Mouse (Mus musculus) heart, adult 9 months (tissue): Measurements from ENCODE around the gene Olfr1444.
A peak's percentile ranks its signal among the peaks of the same experiment; 100 is the strongest.

Source experiments
- DNase-seq, 2 experiments: peaks; one replicate each; pipeline ENCODE4 v3.0.0; 2022; ENCODE audit warnings: low spot score in 2 of 2

The Olfr1444 gene

DNA sequence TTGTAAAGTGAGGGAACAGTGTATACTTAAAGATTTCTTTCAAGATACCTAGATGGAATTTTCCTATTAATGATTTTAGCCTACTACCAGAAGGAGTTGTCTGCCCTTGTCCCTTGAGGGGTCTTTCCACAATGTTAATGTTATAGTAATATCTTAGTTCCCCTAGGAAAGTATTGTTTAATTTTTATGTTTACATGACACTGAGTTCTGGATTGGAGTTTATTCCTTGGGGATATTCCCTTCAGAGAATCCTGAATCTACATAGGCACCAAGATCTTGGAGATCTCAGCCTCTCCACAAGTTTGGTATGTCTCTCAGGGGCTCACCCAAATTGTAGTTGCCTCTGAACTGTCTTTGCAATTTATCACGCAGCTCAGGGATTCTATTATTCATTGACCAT lies at the start of gene Olfr1444:
Olfr1444 (plus strand) TSS at position 301 of the 400 bp plus-strand sequence.
- DNase-seq = no peak

DNA sequence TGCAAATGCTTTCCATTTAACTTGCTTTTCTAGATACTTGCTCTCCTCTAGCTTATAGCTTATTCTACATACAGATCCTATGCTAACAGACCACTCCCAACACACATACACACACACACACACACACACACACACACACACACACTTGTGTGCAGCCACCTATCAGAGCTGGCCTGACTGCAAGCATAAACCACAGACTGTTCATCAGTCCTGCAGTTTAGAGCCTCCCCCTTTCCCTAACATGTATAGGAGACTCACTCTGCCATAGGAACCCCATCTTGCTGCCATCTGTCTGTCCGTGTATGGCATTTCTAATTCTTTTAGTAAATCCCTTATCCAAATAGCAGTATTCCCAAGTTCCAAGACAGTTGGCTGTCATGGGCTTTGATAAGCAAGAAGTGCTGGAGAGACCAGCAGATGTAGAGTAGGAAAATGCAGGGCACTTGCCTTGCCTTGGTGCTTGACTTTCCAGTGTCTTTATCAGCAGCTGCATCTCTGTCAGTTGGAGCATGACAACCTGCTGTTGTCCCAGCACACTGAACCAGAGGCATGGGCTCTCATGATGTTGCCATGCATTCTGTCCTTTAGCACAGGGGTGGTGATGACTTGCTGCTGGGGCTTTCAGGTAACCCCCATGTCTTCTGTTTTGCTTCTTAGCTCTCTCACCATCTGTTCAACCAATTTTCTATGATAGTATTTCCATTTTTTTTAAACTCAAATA lies 44.3 kb upstream of the Olfr1444 start:
- DNase-seq = no peak

DNA sequence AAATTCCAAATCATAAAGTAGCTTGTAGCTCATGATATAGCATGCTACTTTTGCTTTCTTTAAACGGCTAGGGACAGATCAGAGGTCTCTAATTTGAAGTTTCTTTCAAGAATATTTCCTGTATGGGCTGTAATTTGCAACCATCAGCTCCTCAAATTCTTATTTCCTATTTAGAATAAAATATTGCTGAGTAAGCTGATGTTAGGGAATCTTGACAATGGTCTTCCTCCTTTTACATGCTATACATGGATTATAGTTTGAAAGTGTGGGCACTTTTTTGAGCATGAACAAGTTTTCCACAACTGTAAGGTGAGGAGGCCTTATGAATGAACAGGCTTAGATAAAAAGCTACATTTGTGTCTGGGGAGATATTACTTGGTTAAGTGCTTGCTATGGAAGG lies 43.2 kb upstream of the Olfr1444 start:
- no peak for DNase-seq

DNA sequence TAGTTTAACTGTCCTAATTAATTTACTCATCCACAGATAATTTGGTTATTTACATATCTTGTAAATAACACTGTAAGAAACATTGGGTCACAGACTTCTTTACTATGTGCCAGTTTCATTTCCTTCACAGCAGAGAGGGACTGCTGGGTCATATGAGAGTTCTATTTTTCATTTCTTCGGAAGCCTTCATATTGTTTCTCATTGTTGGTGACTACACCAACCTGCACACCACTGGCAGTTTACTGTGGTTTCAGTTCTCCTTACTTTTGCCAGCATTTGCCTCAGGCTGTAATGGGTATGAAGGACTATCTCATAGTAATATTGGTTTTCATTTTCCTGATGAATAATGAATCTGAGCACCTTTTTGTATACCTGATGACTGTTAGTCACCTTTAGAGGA lies 38.6 kb upstream of the Olfr1444 start:
- no peak for DNase-seq

DNA sequence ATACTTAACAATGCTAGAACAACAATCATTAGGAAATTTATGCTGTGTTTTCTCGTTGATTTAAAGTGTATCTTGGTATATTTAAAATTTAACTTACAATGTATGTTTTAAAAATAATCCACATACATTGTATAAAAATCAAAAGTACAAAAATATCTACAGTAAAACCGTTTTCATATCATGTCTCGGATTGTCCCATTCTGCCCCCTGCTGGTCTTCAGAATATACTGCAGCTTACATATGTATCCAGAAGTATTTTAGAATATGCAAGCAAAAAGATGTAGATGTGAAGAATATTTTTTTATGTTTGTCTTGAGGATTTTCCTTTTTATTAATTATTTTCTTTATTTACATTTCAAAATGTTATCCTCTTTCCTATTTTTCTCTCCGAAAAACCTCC lies 36.7 kb upstream of the Olfr1444 start:
- no peak for DNase-seq

DNA sequence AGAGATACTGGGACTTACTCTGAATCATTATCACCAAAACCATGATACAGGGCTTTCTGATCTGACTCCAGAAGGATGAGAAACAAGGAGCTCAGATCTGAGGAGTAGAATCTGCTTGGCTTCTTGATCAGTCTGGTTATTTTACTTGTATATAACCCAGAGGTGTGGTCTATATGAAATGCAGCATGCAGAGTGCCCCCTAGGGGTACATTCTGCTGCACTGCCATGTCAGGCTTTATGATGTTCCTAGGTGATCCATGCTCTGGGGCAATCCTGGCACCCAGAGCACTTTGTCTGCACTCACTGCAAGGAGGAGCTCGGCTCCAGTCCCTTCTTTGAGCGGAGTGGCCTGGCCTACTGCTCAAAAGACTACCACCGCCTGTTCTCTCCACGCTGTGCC lies 32.5 kb upstream of the Olfr1444 start:
- DNase-seq = no peak

DNA sequence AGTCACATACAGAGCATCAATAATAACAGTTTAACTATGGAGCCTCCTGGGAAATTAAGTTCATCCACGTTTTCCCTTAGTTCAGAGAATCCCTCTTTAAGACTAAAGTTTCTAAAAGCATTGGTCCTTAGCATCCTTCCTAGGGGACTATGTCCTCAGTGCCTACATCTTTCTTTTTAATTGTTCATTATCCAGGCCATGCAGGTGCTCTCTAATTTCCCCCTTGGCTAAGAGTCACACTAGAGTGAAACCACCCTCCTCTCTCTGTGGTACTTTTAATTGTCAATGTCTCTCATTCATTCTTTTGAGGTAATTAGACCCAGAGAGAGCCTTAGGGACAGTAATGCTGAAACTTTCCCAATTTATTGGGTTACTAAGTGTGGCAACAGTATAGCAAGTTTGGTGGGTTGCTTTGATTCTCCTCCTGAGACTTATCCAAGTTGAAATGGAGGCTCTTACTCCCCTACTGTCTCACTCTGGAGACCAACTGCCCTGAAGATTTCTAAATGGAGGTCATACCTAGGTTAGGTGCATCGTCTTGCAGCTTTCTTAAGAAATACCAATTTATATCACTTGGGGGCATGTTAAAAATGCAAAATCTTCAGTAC lies 26.2 kb upstream of the Olfr1444 start:
- DNase-seq = no peak

DNA sequence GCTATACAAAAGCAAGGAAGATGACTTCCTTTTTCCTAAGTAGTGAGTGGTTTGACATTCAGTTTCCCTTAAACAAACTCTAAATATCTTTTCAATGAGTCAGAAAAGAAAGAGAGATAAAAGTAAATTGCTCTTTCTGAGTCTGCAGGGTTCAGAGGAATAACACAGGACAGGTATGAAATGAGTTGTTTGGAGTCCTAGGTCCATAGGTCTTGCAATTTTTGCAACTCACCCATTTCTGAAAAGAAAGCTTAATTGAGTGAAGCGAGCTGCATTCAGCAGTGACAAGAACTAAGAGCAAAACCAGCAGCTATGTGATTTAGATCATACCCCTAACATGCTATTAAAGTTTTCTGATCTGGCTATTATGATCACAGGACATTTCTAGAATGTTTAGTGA lies 25.5 kb upstream of the Olfr1444 start:
- no peak for DNase-seq

DNA sequence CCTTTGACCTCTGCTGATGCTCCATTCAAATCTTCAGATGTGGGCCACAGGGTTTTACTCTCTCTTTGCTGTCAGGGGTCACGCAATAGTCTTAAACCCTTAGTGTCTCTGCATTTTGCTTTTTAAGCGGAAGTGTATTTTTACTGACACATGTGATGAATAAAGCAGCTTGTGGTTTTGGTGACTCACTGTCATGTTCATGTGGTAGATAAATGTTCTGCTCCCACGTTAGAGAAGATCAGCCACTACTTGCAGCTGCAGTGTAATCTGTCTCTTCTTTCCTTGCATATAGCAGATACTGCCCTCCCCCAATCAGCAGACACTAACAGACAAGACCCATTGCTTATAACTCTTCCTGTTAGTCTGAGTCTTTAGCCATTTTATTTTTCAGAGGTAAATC lies 23.5 kb upstream of the Olfr1444 start:
- peak; percentile 5 to 27 for DNase-seq

DNA sequence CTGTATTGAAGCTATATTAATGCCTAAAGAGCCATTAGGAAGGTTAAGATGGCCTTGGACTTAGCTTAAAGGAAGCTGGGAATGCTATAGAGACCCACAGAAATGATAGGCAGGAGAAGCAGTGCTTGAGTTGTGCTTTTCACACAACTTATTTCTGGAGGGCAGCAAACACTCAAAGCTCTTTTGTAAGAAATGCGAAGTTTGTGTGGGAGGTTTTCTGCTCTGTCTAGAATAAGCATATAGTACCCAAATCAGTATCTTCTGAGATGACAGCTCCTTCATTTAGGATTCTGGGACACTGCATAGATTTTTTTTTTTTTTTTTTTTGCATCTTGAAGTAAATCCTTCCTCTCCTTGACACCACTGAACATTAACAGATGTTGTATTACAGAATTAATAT lies 18.6 kb upstream of the Olfr1444 start:
- no peak for DNase-seq

DNA sequence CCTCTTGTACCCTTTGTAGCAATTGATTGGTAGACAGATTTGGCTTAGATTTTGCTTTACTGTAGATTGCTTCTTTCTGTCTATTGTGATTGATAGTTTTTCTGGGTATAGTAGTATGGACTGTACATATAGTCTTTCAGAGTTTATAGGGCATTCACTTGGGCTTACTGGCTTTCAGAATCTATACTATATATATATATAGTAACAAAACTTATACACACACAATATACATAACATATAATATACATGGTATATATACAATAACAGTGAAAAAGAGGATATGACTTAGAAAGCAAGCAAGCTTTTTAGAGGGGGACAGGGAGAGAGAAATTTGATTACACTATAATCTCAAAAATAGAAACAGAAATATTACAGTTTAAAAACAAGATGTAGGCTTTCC lies 10.7 kb upstream of the Olfr1444 start, which contains the start of gene Gm5244:
Gm5244 (plus strand) TSS at position 301 of the 400 bp plus-strand sequence.
- DNase-seq = no peak

DNA sequence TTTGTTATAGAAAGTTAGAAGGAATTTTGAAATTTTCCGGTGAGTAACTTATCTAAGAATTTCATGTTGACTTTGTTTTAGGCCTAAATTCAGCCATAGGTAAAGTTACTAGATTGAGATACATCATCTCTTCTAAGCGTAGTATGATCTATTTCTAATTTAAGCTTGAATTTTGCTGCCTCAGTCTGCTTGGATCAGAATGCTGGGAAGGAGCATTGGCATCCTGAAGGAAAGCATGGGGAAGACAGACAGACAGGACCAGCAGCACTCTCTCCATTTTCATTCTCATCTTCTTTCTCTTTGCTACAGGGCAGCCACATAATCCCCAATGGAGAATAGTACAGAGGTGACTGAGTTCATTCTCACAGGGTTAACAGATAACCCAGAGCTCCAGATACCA lies 26.5 kb downstream of the Olfr1444 start, which contains the start of gene Olfr1445:
Olfr1445 (plus strand) TSS at position 301 of the 400 bp plus-strand sequence.
- no peak for DNase-seq

DNA sequence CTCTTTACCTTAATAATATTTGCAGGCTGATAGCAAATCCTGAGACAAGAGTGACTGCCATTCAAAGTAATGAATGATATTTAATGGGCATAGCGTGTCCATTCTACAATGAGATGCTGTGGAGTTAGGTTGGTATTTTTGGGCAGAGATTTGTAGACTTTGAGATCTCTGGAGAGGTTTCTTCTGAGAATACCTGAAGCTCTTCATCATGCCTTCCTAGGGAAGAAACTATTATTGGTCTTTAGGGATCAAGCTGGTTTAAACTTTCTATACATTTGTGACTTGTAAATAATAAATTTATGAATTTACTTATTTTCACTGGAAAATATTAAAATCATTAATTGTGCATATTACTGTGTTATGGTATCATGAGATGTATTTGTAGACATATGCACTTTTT lies 36.3 kb downstream of the Olfr1444 start, which contains the start of gene Olfr1446:
Olfr1446 (minus strand) TSS at position 101 of the 400 bp plus-strand sequence.
- no peak for DNase-seq

DNA sequence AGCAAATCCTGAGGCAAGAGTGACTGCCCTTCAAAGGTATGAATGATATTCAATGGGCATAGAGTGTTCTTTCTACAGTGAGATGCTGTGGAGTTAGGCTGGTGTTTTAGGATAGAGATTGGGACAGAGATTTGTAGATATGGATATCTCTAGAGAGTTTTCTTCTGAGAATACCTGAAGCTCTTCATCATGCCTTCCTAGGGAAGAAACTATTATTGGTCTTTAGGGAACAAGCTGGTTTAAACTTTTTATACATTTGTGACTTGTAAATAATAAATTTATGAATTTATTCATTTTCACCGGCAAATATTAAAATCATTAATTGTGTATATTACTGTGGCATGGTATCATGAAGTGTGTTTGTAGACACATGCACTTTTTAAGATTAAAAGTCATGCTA lies 46.6 kb downstream of the Olfr1444 start, which contains the start of gene Olfr1447:
Olfr1447 (minus strand) TSS at position 101 of the 400 bp plus-strand sequence.
- DNase-seq = no peak
